Mouse (Mus musculus) thymus, adult 2 months (tissue): Measurements from ENCODE around the gene Gm28053. TPM values are rescaled to one million over a fixed set of nuclear protein-coding genes. Genes with fewer than 3 reads are reported as not detected.

Source experiments
- DNase-seq: peaks from one replicate; pipeline ENCODE4 v3.0.0; 2021
- H3K27ac ChIP-seq: fragments of 200-500 bp; 2 replicates; pipeline ENCODE4 v1.5.1; 2012; ENCODE audit warnings: low read length, control low read depth; ENCODE audit not compliant: control insufficient read depth, insufficient read depth
- H3K27me3 ChIP-seq: fragments of 200-500 bp; 2 replicates; pipeline ENCODE4 v1.6.1; 2012; ENCODE audit warnings: mild to moderate bottlenecking, low read length, moderate library complexity, mixed read lengths; ENCODE audit not compliant: control insufficient read depth, insufficient read depth
- H3K36me3 ChIP-seq: fragments of 200-500 bp; 2 replicates; pipeline ENCODE4 v1.6.1; 2012; ENCODE audit warnings: mild to moderate bottlenecking, low read length, moderate library complexity; ENCODE audit not compliant: control insufficient read depth, insufficient read depth
- H3K4me1 ChIP-seq: fragments of 200-500 bp; replicated peaks from 2 replicates; pipeline ENCODE4 v1.6.1; 2012; ENCODE audit warnings: low read length; ENCODE audit not compliant: control insufficient read depth, insufficient read depth
- H3K4me3 ChIP-seq: fragments of 200-500 bp; 2 replicates; pipeline ENCODE4 v1.5.1; 2012; ENCODE audit warnings: mild to moderate bottlenecking, low read length, control low read depth, moderate library complexity; ENCODE audit not compliant: control insufficient read depth, insufficient read depth
- CTCF ChIP-seq: fragments of 200-500 bp; IDR thresholded peaks from 2 replicates; pipeline ENCODE4 v1.5.1; 2012; ENCODE audit warnings: mild to moderate bottlenecking, control low read depth, low read length, moderate library complexity, borderline replicate concordance; ENCODE audit not compliant: control insufficient read depth, poor library complexity, insufficient read depth; ENCODE audit errors: extremely low read depth
- POLR2A ChIP-seq: fragments of 200-500 bp; IDR thresholded peaks from 2 replicates; pipeline ENCODE4 v1.6.1; 2012; ENCODE audit warnings: mild to moderate bottlenecking, low read length, control low read depth, moderate library complexity; ENCODE audit not compliant: control insufficient read depth, poor library complexity, insufficient read depth; ENCODE audit errors: extremely low read depth
- WGBS: fragments of 180-500 bp; shearing (Covaris S2); methylation state at CpG from one replicate; pipeline ENCODE4 v1.1.7; 2018; 5-methylcytosine and 5-hydroxymethylcytosine counted together
- polyA plus RNA-seq: library from polyadenylated mRNA; depleted of rRNA; stranded (reverse); fragments of >200 nt; gene quantifications from 2 replicates; pipeline ENCODE4 v1.2.3, GENCODE M21; 2012

The Gm28053 gene
- polyA plus RNA-seq, 1 experiment, result 0.88 TPM

DNA sequence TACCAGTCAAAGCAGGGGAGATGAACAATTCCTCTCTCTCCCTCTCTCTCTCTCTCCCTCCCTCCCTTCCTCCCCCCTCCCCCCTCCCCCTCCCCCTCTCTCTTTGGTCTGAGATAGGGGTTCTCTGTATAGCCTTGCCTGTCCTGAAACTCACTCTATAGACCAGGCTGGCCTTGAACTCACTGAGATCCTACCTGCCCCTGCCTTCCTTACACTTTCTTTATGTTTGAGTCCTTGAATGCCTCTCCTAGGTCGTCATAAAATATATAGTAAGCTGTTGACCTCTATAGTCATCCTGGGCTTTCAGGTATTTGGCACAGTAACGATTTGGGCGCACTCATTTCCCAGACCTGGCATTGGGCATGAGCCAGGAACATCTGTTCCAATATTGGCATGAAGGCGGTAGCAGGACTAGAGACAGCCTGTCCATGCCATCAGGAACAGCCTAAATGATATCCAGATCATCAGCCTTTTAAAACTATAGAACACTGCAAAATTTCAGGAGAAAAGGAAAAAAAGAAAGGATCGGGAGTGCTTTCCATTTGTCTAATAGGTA, 41.5 kb upstream of the Gm28053 start:
- peaks cover 35% of the 10 kb centered on the region for H3K4me1 ChIP-seq
- 41% methylated on average over 5 of the region's 5 CpGs for WGBS
- TF ChIP-seq POLR2A, result no peak
- no peak for TF ChIP-seq CTCF
- DNase-seq, result no peak
- peak overlapping the region; percentile 49 for H3K4me3 ChIP-seq
- H3K36me3 ChIP-seq, result peaks cover 9% of the 10 kb centered on the region
- H3K27ac ChIP-seq, result peak overlapping the region; percentile 96
- no peaks in the 10 kb centered on the region for H3K27me3 ChIP-seq

DNA sequence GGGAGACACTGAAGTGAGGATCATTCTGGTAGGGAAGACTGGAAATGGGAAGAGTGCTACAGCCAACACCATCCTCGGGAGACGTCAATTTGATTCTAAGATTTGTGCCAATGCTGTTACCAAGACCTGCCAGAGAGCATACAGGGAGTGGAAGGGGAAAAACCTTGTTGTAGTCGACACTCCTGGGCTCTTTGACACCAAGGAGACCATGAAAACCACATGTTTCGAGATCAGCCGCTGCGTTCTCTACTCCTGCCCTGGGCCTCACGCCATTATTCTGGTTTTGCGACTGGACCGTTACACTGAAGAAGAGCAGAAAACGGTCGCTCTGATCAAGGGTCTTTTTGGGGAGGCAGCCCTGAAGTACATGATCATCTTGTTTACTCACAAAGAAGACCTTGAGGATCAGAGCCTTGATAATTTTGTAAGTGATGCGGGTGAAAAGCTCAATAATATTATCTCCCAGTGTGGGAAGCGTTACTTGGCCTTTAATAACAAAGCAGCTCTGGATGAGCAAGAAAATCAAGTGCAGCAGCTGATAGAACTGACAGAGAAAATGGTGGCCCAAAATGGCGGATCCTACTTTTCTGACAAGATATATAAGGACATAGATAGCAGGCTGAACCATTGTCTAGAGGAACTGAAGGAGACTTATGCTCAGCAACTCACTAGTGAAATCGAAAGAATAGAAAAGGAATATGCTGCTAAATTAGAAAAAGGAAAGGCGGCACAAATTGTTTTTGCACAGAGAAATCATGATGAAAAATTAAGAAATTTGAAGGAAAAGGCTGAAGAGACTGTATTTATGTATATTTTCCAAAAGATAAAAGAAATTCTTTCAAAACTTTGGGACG, 40.7 kb upstream of the Gm28053 start:
- H3K36me3 ChIP-seq, result peaks cover 9% of the 10 kb centered on the region
- H3K27ac ChIP-seq, result peak overlapping the region; percentile 96
- no peaks in the 10 kb centered on the region for H3K27me3 ChIP-seq
- peak overlapping the region; percentile 47 for H3K4me3 ChIP-seq
- no peak for DNase-seq
- TF ChIP-seq CTCF (no peak), POLR2A (no peak)
- 46% methylated on average over 17 of the region's 17 CpGs for whole genome bisulfite sequencing
- peaks cover 38% of the 10 kb centered on the region for H3K4me1 ChIP-seq

DNA sequence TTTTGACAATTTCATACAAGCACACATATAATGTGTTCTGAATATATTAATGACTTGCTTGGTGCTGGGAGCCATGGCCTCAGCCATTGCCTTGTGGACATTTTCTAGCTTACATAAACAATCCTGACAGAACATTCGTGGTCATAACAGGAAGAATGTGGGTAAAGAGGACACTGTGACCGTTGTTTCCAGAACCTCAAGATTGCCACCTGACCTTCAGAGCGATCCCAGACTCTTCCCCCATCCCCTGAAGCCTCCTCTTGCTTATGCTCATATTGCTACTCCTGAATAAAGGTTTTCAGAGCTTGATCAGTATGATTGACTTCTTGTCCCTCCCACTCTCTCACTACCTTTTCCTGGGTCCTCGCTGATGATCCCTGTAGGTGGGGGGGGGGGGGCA, 40.0 kb upstream of the Gm28053 start:
- peak overlapping the region; percentile 64 for H3K27ac ChIP-seq
- H3K27me3 ChIP-seq, result no peaks in the 10 kb centered on the region
- H3K4me3 ChIP-seq, result peak overlapping the region; percentile 13; the same call in 1 of the 2 replicates
- TF ChIP-seq POLR2A (no peak), CTCF (no peak)
- H3K4me1 ChIP-seq, result peaks cover 38% of the 10 kb centered on the region
- DNase-seq, result no peak
- H3K36me3 ChIP-seq, result peaks cover 9% of the 10 kb centered on the region
- WGBS, result 26% methylated on average over 4 of the region's 4 CpGs

DNA sequence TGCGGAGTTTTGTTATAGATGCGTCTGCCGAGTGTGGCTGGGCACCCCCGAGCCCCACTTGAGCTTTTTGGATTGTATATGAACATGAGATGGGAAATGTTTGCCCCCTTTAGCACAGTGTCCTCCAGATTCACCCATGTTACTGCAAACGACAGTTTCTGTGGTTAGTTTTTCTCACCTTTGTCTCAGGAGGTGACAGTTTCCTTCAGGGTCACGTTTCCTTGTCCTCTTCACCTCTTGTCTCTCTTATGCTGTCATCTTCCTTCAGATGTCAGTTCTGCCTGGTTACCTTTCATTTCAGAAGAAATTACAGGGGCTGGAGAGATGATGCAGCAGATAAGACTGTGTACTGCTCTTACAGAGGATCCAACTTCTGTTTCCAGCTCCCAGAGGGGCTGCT, 38.7 kb upstream of the Gm28053 start:
- WGBS, result 42% methylated on average over 6 of the region's 6 CpGs
- H3K4me1 ChIP-seq, result peaks cover 32% of the 10 kb centered on the region
- no peak for TF ChIP-seq CTCF
- no peak for TF ChIP-seq POLR2A
- DNase-seq, result no peak
- no peaks in the 10 kb centered on the region for H3K27me3 ChIP-seq
- peak overlapping the region; percentile 56 for H3K27ac ChIP-seq
- H3K36me3 ChIP-seq, result peaks cover 9% of the 10 kb centered on the region
- H3K4me3 ChIP-seq, result no peak overlapping the region

DNA sequence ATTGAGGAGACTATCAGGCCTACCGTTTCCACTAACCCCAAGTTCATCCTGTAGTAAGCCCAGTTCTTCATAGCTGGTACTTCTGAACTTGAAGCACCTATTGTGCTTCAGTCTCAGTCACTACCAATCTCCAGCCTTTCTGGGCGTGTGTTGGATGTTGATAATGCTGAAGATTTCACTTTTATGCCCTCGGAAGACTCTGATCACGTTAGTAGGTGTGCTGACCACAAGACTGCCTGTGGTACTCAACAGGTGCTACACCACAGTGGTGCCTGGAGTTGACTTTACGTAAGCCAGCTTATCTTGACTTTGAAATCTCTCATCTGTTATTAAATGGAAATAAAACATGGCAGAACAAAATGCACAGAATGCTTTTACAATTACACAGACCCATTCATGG, 38.0 kb upstream of the Gm28053 start:
- H3K36me3 ChIP-seq, result peaks cover 9% of the 10 kb centered on the region
- TF ChIP-seq CTCF (no peak), POLR2A (no peak)
- no peak for DNase-seq
- no peaks in the 10 kb centered on the region for H3K27me3 ChIP-seq
- peaks cover 32% of the 10 kb centered on the region for H3K4me1 ChIP-seq
- WGBS, result 14% methylated on average over 5 of the region's 5 CpGs
- peak overlapping the region; percentile 44 for H3K27ac ChIP-seq
- no peak overlapping the region for H3K4me3 ChIP-seq

DNA sequence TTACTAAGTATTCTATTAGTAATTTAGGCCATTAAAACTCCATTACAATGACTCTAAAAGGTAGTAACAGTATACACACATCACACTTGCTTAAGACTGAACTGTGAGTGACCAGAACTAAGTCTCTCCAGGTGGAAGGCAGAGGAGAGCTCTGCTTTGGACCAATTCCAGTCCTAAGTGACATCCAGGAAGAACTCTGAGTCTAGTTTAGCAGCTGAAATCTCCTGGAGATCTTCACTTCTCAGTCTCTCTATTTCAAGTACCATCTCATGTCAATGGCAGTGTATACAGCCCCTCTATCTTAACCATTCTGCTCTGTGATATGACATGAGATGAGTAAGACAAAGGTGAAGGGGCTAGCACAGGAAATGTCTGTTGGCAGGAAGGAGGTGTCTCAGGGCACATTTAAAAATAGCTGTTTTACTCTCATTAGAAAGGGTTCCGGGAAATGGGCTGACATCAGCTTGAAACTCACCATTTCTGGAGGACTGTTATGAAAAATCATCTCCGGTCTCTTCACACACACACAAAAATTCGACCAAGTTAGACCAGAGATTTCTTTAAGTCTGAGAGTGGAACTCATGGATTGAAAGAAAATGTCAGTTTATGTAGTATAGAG, 36.8 kb upstream of the Gm28053 start:
- WGBS, result 6% methylated on average over 3 of the region's 3 CpGs
- DNase-seq, result peak; percentile 45
- Histone ChIP-seq H3K27ac (peak overlapping the region; percentile 56), H3K4me1 (peaks cover 40% of the 10 kb centered on the region), H3K4me3 (no peak overlapping the region), H3K27me3 (no peaks in the 10 kb centered on the region), H3K36me3 (peaks cover 9% of the 10 kb centered on the region)
- TF ChIP-seq POLR2A, result no peak
- TF ChIP-seq CTCF, result no peak
